Mouse (Mus musculus) stomach, embryonic 15.5 days (tissue): ENCODE data around the gene Casc3. TPM values are rescaled to one million over a fixed set of nuclear protein-coding genes. Genes with fewer than 3 reads are reported as not detected.

Experiments
- ATAC-seq: fragments of 200-750 bp; cut with Nextera tagmentation; 2 replicates; pipeline ENCODE4 v1.8.0; 2017; ENCODE audit warnings: low read depth, moderate number of reproducible peaks, moderate TSS enrichment; ENCODE audit not compliant: insufficient read depth, low FRiP score
- H3K27ac ChIP-seq: fragments of 300-500 bp; sonication (generic); 2 replicates; pipeline ENCODE4 v1.5.1; 2015; ENCODE audit warnings: mild to moderate bottlenecking, inconsistent platforms
- H3K27me3 ChIP-seq: fragments of 300-500 bp; sonication (generic); replicated peaks from 2 replicates; pipeline ENCODE4 v1.6.1; 2015; ENCODE audit warnings: inconsistent platforms
- H3K36me3 ChIP-seq: fragments of 300-500 bp; sonication (generic); 2 replicates; pipeline ENCODE4 v1.6.1; 2015; ENCODE audit warnings: inconsistent platforms
- H3K4me1 ChIP-seq: fragments of 300-500 bp; sonication (generic); 2 replicates; pipeline ENCODE4 v1.6.1; 2015; ENCODE audit warnings: inconsistent platforms
- H3K4me2 ChIP-seq: fragments of 300-500 bp; sonication (generic); 2 replicates; pipeline ENCODE4 v1.6.1; 2015; ENCODE audit warnings: mild to moderate bottlenecking, inconsistent platforms
- H3K4me3 ChIP-seq: fragments of 300-500 bp; sonication (generic); replicated peaks from 2 replicates; pipeline ENCODE4 v1.5.1; 2015; ENCODE audit warnings: inconsistent platforms
- H3K9ac ChIP-seq: fragments of 300-500 bp; sonication (generic); 2 replicates; pipeline ENCODE4 v1.6.1; 2015; ENCODE audit warnings: inconsistent platforms
- H3K9me3 ChIP-seq: fragments of 300-500 bp; sonication (generic); 2 replicates; pipeline ENCODE4 v1.6.1; 2016; ENCODE audit warnings: inconsistent platforms
- WGBS: fragments of 180-500 bp; shearing (Covaris S2); methylation state at CpG from one replicate; pipeline ENCODE4 v1.1.7; 2015; 5-methylcytosine and 5-hydroxymethylcytosine counted together
- polyA plus RNA-seq: library from polyadenylated mRNA; unstranded; fragments of >200 nt; fragmentation: Nextera tagmentation; extraction: Ambion mirVana; gene quantifications from 2 replicates; pipeline ENCODE4 v1.2.1, GENCODE M21; 2015

The Casc3 gene
- polyA plus RNA-seq, 1 experiment from 2014 or later, result 31.7 TPM

- H3K9ac ChIP-seq, result peak overlapping the region; percentile 100
- peak; percentile 58 for ATAC-seq
- peaks cover 7% of the 10 kb centered on the region for H3K36me3 ChIP-seq
- H3K9me3 ChIP-seq, result no peaks in the 10 kb centered on the region
- H3K4me3 ChIP-seq, result peak overlapping the region; percentile 100
- H3K4me1 ChIP-seq, result peaks cover 20% of the 10 kb centered on the region
- H3K4me2 ChIP-seq, result peak overlapping the region; percentile 67
- WGBS, result under 1% methylated on average over 30 of the region's 30 CpGs
- no peaks in the 10 kb centered on the region for H3K27me3 ChIP-seq
- peak overlapping the region; percentile 100 for H3K27ac ChIP-seq
Observed at GRCm38 (mm10) chr11:98794469-98795014, 10.2 kb upstream of the Casc3 start.

DNA sequence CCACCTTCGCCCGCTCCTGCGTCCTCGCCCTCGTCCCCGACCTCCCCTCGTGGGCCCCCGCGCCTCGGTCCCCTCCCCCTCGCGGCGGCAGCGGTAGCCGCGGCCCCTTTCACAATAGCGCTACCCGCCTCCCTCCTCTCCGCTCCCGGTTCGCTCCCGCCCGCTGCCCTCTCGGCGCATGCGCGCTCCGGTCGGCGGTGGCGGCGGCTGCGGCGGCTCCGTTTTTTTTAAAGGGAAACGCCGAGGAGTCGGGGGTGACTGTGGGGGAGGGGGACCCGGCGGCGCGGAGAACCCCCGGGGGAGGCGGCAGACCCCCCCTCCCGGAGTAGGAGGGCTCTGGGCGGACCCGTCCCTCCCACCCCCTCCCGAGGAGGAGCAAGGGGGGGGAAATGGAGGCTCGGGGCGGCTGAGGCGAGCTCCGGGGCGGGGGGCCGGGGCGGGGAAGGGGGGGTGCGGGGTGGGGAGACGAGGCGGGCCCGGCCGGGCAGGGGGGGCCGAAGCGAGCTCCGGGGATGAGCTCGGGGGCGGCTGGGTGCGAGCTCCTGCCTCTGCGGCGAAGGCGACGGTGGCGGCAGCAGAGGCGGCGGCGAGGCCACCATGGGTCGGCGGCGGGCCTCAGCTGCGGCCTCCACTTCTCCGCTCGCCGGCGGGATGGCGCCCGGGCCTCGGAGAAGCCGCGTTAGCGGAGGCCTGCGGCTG lies 9.5 kb upstream of the Casc3 start, which contains the start of gene Msl1:
Msl1 (plus strand) TSS at position 502 of the 699 bp plus-strand sequence.
- Histone ChIP-seq H3K9me3 (no peaks in the 10 kb centered on the region), H3K27me3 (no peaks in the 10 kb centered on the region), H3K27ac (peak within 1 kb of the TSS; percentile 100), H3K4me3 (peak within 1 kb of the TSS; percentile 100), H3K9ac (peak within 1 kb of the TSS; percentile 100), H3K4me1 (peaks cover 15% of the 10 kb centered on the region), H3K36me3 (peaks cover 11% of the 10 kb centered on the region), H3K4me2 (peak within 1 kb of the TSS; percentile 67)
- ATAC-seq, result peak; percentile 76
- WGBS, result 0% methylated on average over 51 of the region's 89 CpGs

- H3K4me3 ChIP-seq, result peak overlapping the region; percentile 100
- H3K36me3 ChIP-seq, result peaks cover 18% of the 10 kb centered on the region
- peak overlapping the region; percentile 100 for H3K27ac ChIP-seq
- H3K4me1 ChIP-seq, result peaks cover 15% of the 10 kb centered on the region
- peak overlapping the region; percentile 67 for H3K4me2 ChIP-seq
- H3K9me3 ChIP-seq, result no peaks in the 10 kb centered on the region
- WGBS, result under 1% methylated on average over 72 of the region's 74 CpGs
- H3K27me3 ChIP-seq, result no peaks in the 10 kb centered on the region
- peak overlapping the region; percentile 100 for H3K9ac ChIP-seq
- ATAC-seq, result peak; percentile 35; the same call in 1 of the 2 replicates
Observed at GRCm38 (mm10) chr11:98795714-98796514, 8.8 kb upstream of the Casc3 start.

DNA sequence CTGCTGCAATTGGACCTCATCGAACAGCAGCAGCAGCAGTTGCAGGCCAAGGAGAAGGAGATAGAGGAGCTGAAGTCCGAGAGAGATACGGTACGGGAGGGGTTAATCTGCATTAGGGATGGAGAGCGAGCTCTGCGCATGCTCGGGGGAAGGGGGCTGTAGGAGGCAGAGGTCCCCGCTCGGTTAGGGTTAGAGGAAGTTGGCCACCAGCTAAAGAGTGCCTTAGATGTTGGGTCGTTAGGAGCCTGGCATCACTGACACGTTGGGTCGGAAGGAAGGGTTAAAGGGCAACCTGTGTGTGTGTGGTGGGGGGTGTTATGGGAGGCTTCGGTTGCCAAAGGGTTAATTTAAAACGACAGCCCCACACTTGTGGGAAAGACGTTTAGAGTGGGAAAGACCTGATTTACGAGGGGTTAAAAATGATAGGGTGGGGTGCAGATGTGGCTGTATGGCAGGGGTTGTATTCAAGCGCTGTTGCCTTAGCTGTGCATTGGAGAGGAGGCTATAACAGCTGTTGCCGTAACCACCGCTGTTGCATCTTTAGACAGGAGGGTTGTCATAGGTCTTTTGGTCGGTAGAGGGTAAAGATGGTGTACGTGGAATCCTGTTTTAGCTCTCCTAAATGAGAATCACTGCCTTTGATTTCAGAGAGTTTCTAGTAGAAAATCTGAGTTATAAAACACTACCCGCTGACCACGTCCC lies 8.0 kb upstream of the Casc3 start:
- peaks cover 15% of the 10 kb centered on the region for H3K4me1 ChIP-seq
- H3K9me3 ChIP-seq, result no peaks in the 10 kb centered on the region
- H3K4me3 ChIP-seq, result peak overlapping the region; percentile 100
- H3K4me2 ChIP-seq, result peak overlapping the region; percentile 67
- peak overlapping the region; percentile 100 for H3K9ac ChIP-seq
- H3K36me3 ChIP-seq, result peaks cover 26% of the 10 kb centered on the region
- 2% methylated on average over 23 of the region's 23 CpGs for WGBS
- 0 out of 2 replicates have a peak, but pooled peaks have one; percentile 4 for ATAC-seq
- H3K27ac ChIP-seq, result peak overlapping the region; percentile 100
- H3K27me3 ChIP-seq, result no peaks in the 10 kb centered on the region

DNA sequence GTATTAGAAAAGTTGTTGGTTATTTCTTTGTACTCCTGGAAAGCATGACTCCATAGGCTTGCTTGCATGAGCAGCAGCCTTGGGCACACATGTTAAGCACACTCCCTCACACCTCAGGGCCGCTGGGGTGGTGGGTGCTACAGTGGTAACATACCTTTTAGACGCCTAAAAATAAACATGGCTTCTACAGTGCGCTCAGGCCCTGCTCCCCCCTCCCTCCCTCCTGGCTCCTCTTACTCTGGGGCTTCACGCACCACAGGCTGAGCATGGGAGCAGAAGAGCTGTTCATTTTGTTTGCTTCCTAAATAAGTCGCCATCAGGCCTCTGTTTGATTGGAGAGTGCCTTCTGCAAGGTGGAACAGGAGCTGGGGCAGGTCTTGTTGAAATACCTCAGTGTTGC lies 7.4 kb upstream of the Casc3 start:
- H3K27me3 ChIP-seq, result no peaks in the 10 kb centered on the region
- H3K9me3 ChIP-seq, result no peaks in the 10 kb centered on the region
- peak overlapping the region; percentile 100; the same call in 1 of the 2 replicates for H3K9ac ChIP-seq
- peak overlapping the region; percentile 67 for H3K4me2 ChIP-seq
- H3K27ac ChIP-seq, result peak overlapping the region; percentile 100; the same call in 1 of the 2 replicates
- under 1% methylated on average over 5 of the region's 5 CpGs for WGBS
- ATAC-seq, result no peak
- H3K4me3 ChIP-seq, result peak overlapping the region; percentile 100
- H3K4me1 ChIP-seq, result peaks cover 15% of the 10 kb centered on the region
- H3K36me3 ChIP-seq, result peaks cover 32% of the 10 kb centered on the region

- peak overlapping the region; percentile 100 for H3K4me3 ChIP-seq
- H3K36me3 ChIP-seq, result peaks cover 32% of the 10 kb centered on the region
- H3K4me2 ChIP-seq, result peak overlapping the region; percentile 67
- ATAC-seq, result no peak
- no peak overlapping the region; the same call in 1 of the 2 replicates for H3K27ac ChIP-seq
- peaks cover 15% of the 10 kb centered on the region for H3K4me1 ChIP-seq
- H3K9ac ChIP-seq, result 0 out of 2 replicates have a peak overlapping the region, but pooled peaks have one; percentile 100
- no peaks in the 10 kb centered on the region for H3K9me3 ChIP-seq
- 41% methylated on average over 4 of the region's 4 CpGs for WGBS
- H3K27me3 ChIP-seq, result no peaks in the 10 kb centered on the region
Observed at GRCm38 (mm10) chr11:98797909-98798308, 6.8 kb upstream of the Casc3 start.

DNA sequence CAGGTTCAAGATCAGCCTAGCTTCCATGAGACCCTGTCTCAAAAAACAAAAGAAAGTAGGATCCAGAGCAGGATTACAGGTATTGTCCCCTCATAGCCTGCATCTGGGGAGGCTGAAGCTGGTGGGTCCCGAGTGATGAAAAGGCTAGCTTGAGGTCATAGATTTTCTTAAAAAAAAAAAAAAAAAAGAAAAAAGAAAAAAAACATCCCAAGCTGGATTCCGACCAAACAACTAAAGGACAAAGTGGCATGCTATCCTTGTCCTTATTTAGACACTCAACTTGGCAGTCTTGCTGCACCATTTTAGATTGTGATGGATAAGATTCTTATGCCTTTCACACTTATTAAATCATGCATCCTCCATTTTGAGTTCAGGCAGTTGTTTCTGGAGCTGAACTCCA lies 3.7 kb downstream of the Casc3 start:
- Histone ChIP-seq H3K9me3 (no peaks in the 10 kb centered on the region), H3K27ac (peak overlapping the region; percentile 99), H3K4me1 (peaks cover 15% of the 10 kb centered on the region), H3K27me3 (no peaks in the 10 kb centered on the region), H3K4me3 (no peak overlapping the region), H3K9ac (no peak overlapping the region), H3K4me2 (peak overlapping the region; percentile 71; the same call in 1 of the 2 replicates), H3K36me3 (peaks cover 33% of the 10 kb centered on the region)
- no peak for ATAC-seq
- WGBS, result 67% methylated on average over 2 of the region's 2 CpGs

DNA sequence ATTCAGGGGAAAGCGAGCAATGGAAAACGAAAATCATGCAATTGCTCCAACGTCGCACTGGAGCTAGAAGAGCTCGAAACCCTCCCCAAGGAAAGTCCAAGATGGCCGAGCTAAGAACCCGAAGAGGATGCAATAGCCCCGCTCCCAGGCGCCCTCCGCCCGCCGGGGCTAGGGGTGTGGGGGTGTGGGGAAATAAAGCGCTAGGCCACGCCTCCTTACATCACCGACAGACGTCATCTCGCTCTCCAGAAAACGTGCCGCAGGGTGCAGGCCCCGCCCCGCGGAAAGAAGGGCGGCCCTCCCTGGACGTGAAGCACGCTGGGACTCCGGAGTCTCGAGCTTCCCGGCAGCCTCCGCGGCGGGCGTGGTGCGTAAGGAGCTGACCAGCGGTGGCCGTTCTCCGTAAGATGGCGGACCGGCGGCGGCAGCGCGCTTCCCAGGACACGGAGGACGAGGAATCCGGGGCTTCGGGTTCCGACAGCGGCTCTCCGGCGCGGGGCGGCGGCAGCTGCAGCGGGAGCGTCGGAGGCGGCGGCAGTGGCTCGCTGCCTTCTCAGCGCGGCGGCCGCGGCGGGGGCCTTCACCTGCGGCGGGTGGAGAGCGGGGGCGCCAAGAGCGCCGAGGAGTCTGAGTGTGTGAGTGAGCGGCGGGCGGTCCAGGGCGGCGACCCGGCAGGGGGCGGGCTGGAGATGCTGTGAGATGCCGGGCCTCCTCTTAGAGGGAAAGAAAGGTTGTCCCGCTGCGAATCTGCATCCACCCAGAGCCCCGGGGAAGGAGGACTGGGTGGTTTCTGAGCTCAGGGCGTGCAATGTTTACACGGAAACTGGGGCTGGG lies 5.0 kb downstream of the Casc3 start:
- under 1% methylated on average over 81 of the region's 84 CpGs for WGBS
- Histone ChIP-seq H3K4me1 (peaks cover 15% of the 10 kb centered on the region), H3K36me3 (peaks cover 26% of the 10 kb centered on the region), H3K9ac (peak overlapping the region; percentile 93), H3K27ac (peak overlapping the region; percentile 99), H3K27me3 (no peaks in the 10 kb centered on the region), H3K9me3 (no peaks in the 10 kb centered on the region), H3K4me2 (peak overlapping the region; percentile 71), H3K4me3 (peak overlapping the region; percentile 95)
- ATAC-seq, result peak; percentile 99

DNA sequence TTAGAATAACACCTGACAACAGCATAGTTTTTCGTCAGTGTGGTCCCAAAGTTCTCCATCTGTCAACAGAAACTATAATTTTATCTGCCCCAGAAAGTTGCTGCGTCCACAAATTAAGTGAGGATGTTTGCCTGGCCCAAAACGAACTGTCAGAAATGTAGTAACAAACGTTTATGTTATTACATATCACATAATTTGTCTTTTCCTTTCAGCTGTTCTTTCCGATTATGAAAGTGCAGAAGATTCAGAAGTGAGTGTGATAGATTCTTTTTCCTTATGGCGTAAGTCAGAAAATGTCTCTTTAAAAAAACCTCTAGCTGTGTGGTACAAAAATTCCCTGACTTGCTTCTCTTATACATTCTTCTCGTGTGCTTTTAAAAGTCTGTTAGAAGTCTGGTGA lies 6.0 kb downstream of the Casc3 start:
- Histone ChIP-seq H3K4me3 (peak overlapping the region; percentile 95), H3K9me3 (no peaks in the 10 kb centered on the region), H3K9ac (peak overlapping the region; percentile 93; the same call in 1 of the 2 replicates), H3K4me1 (peaks cover 15% of the 10 kb centered on the region), H3K36me3 (peaks cover 27% of the 10 kb centered on the region), H3K27me3 (no peaks in the 10 kb centered on the region), H3K4me2 (peak overlapping the region; percentile 71), H3K27ac (peak overlapping the region; percentile 99; the same call in 1 of the 2 replicates)
- ATAC-seq, result no peak
- 49% methylated on average over 7 of the region's 7 CpGs for WGBS

GRCm38 (mm10) chr11:98816706-98817239 lies 12.1 kb downstream of the Casc3 start:
- H3K27me3 ChIP-seq, result no peaks in the 10 kb centered on the region
- no peak overlapping the region for H3K4me2 ChIP-seq
- no peak overlapping the region for H3K27ac ChIP-seq
- no peaks in the 10 kb centered on the region for H3K4me1 ChIP-seq
- no peak overlapping the region for H3K4me3 ChIP-seq
- peaks cover 48% of the 10 kb centered on the region for H3K36me3 ChIP-seq
- ATAC-seq, result no peak
- WGBS, result 84% methylated on average over 1 of the region's 1 CpGs
- H3K9me3 ChIP-seq, result no peaks in the 10 kb centered on the region
- no peak overlapping the region for H3K9ac ChIP-seq
